ENCODE assay signal across 9 mouse cellular contexts in genomic region chr14:31194891-31195513, GRCm38 (mm10). TPM values are rescaled to one million over a fixed set of nuclear protein-coding genes. Genes with fewer than 3 reads are reported as not detected.
DNase-seq lines count a peak whose midpoint lies in the region; TF ChIP-seq lines count a peak whose summit lies in the region.
"Had no signal": no experiment of that assay in that cellular context is flagged by ENCODE, and none has a peak within 500 bp of the region (broad histone marks: within the 10 kb centered on the region; RNA-seq: fewer than 3 reads in every experiment).

No protein-coding gene starts in this region.

- no peak for TF ChIP-seq CTCF in layer of hippocampus, adult 2 months (conservative IDR thresholded peaks at IDR 0.05)
- no peak for TF ChIP-seq CTCF in olfactory bulb, adult 2 months (IDR thresholded peaks at IDR 0.05; ENCODE audit: insufficient read depth, low read depth, low read length)

- peak in 1 of 2 experiments; percentile 50 for DNase-seq in layer of hippocampus, adult 2 months (ENCODE audit: low spot score in 2 of 2)
- DNase-seq in layer of hippocampus, adult 18-20 months (ENCODE audit: low spot score in 2 of 2): no peak
- peak; percentile 56 for DNase-seq in cerebellum, adult 11 months
- DNase-seq in heart, adult 8-10 months (ENCODE audit: low spot score): peak; percentile 88
- DNase-seq in kidney, postnatal 36 days: peak; percentile 78 to 83
- DNase-seq in right cerebral cortex, postnatal 14 days: no peak
- DNase-seq in layer of hippocampus, postnatal 14 days (ENCODE audit: low spot score in 2 of 2): no peak

- H3K4me3 ChIP-seq in layer of hippocampus, adult 2 months: no peak overlapping the region
- H3K4me3 ChIP-seq in olfactory bulb, adult 2 months (ENCODE audit: insufficient read depth, low read depth, low read length): no peak overlapping the region

- WGBS in olfactory bulb, adult 2 months: 33% methylated on average over 14 of the region's 14 CpGs

- H3K27ac ChIP-seq in layer of hippocampus, adult 2 months: peak overlapping the region; percentile 84
- H3K27ac ChIP-seq in olfactory bulb, adult 2 months (ENCODE audit: insufficient read depth, low read depth, low read length): peak overlapping the region; percentile 18

- peaks cover 13% of the 10 kb centered on the region for H3K4me1 ChIP-seq in olfactory bulb, adult 2 months (ENCODE audit: control insufficient read depth, insufficient read depth, low read length)

- no peak for TF ChIP-seq POLR2A in olfactory bulb, adult 2 months (IDR thresholded peaks at IDR 0.05; ENCODE audit: insufficient read depth, low read depth, low read length)

RNA-seq across cellular contexts. Expression of gene Tnnc1, which starts 13.1 kb away (rescaled TPM):
- total RNA-seq in layer of hippocampus, adult 2 months (2021): 1 to 10 TPM; 2.4 to 2.9 TPM
- total RNA-seq in layer of hippocampus, adult 18-20 months (2021): 1 to 10 TPM; 2.0 to 3.5 TPM
- 1,000 to 10,000 TPM; 5,856 to 6,611 (median 6,322) TPM for total RNA-seq in heart, adult 8-10 months (2022)
- polyA plus RNA-seq in olfactory bulb, adult 2 months (2012; ENCODE audit: insufficient read depth, insufficient read length, low replicate concordance, missing spikeins): not detected in 2 replicates
- 1 to 10 TPM in 1 of 2 experiments, under 1 TPM in 1; 0.85 to 3.7 TPM for total RNA-seq in layer of hippocampus, postnatal 14 days (2021)

RNA-seq across cellular contexts. Expression of gene Nisch, which starts 21.7 kb away (rescaled TPM):
- 100 to 1,000 TPM; 472 to 491 TPM for total RNA-seq in layer of hippocampus, adult 2 months (2021)
- total RNA-seq in layer of hippocampus, adult 18-20 months (2021): 100 to 1,000 TPM; 434 to 437 TPM
- 100 to 1,000 TPM; 129 to 142 (median 131) TPM for total RNA-seq in heart, adult 8-10 months (2022)
- polyA plus RNA-seq in olfactory bulb, adult 2 months (2012; ENCODE audit: insufficient read depth, insufficient read length, low replicate concordance, missing spikeins): 606 and 1,155 TPM in 2 replicates
- 100 to 1,000 TPM; 433 to 449 TPM for total RNA-seq in layer of hippocampus, postnatal 14 days (2021)

RNA-seq across cellular contexts. Expression of gene Sema3g, which starts 22.7 kb away (rescaled TPM):
- 1 to 10 TPM; 5.0 to 6.1 TPM for total RNA-seq in layer of hippocampus, adult 2 months (2021)
- 1 to 10 TPM; 5.2 to 5.7 TPM for total RNA-seq in layer of hippocampus, adult 18-20 months (2021)
- total RNA-seq in heart, adult 8-10 months (2022): 10 to 100 TPM; 12.3 to 14.2 (median 13.2) TPM
- not detected in 2 replicates for polyA plus RNA-seq in olfactory bulb, adult 2 months (2012; ENCODE audit: insufficient read depth, insufficient read length, low replicate concordance, missing spikeins)
- 1 to 10 TPM; 5.5 to 6.4 TPM for total RNA-seq in layer of hippocampus, postnatal 14 days (2021)
- polyA plus RNA-seq: G1E had no signal

RNA-seq across cellular contexts. Expression of gene Stab1, which starts 26.6 kb away (rescaled TPM):
- total RNA-seq in layer of hippocampus, adult 2 months (2021): 10 to 100 TPM; 23.2 TPM
- total RNA-seq in layer of hippocampus, adult 18-20 months (2021): 10 to 100 TPM; 15.6 to 16.2 TPM
- 10 to 100 TPM; 50.1 to 64.3 (median 57.1) TPM for total RNA-seq in heart, adult 8-10 months (2022)
- polyA plus RNA-seq in olfactory bulb, adult 2 months (2012; ENCODE audit: insufficient read depth, insufficient read length, low replicate concordance, missing spikeins): not detected in 2 replicates
- 10 to 100 TPM; 27.9 to 32.0 TPM for total RNA-seq in layer of hippocampus, postnatal 14 days (2021)
- polyA plus RNA-seq: G1E had no signal

RNA-seq across cellular contexts. Expression of gene Phf7, which starts 56.1 kb away (rescaled TPM):
- 1 to 10 TPM; 5.3 to 6.0 TPM for total RNA-seq in layer of hippocampus, adult 2 months (2021)
- 1 to 10 TPM; 3.7 to 3.8 TPM for total RNA-seq in layer of hippocampus, adult 18-20 months (2021)
- 1 to 10 TPM; 3.2 to 5.2 (median 4.2) TPM for total RNA-seq in heart, adult 8-10 months (2022)
- not detected in 2 replicates for polyA plus RNA-seq in olfactory bulb, adult 2 months (2012; ENCODE audit: insufficient read depth, insufficient read length, low replicate concordance, missing spikeins)
- 1 to 10 TPM; 4.0 to 6.3 TPM for total RNA-seq in layer of hippocampus, postnatal 14 days (2021)

Comparison
In these comparisons a context has a peak if more than half of its experiments do, and no peak if none do; other contexts are left out.
1. DNase-seq: peak in cerebellum, adult 11 months (single experiment), heart, adult 8-10 months (single experiment) and kidney, postnatal 36 days (2 of 2); none in layer of hippocampus, adult 18-20 months (0 of 2), right cerebral cortex, postnatal 14 days (single experiment) and layer of hippocampus, postnatal 14 days (0 of 2).
2. RNA of gene Tnnc1, which starts 13.1 kb away (total RNA-seq): 5,856 to 6,611 TPM in heart, adult 8-10 months; 0.85 to 3.7 TPM in layer of hippocampus, postnatal 14 days, 2.0 to 3.5 TPM in layer of hippocampus, adult 18-20 months and 2.4 to 2.9 TPM in layer of hippocampus, adult 2 months; every median in the first group is over 1,000 times any median in the second.